Mouse (Mus musculus): ENCODE results near the gene Tcf7l2. TPM values are rescaled to one million over a fixed set of nuclear protein-coding genes. Genes with fewer than 3 reads are reported as not detected.

The Tcf7l2 gene
- total RNA-seq, 1 experiment: 3.0 TPM

GRCm38 (mm10) chr19:55877404-55877915 is 135.8 kb downstream of the Tcf7l2 start:
- Histone ChIP-seq H3K27ac (ENCODE audit: insufficient read depth, low read depth, low read length, poor library complexity, severe bottlenecking) (no peak overlapping the region), H3K36me3 (ENCODE audit: control insufficient read depth, insufficient read depth, low read length, poor library complexity, severe bottlenecking) (no peaks in the 10 kb centered on the region), H3K4me1 (ENCODE audit: control insufficient read depth in 2 of 2, insufficient read depth in 2 of 2, low read length in 2 of 2, poor library complexity in 1 of 2) (no peaks in the 10 kb centered on the region), H3K9ac (ENCODE audit: insufficient read depth, low read depth, low read length, poor library complexity, severe bottlenecking) (no peak overlapping the region), H3K9me3 (ENCODE audit: control insufficient read depth, insufficient read depth, low read depth, low read length) (no peaks in the 10 kb centered on the region), H3K4me3 (ENCODE audit: insufficient read depth in 1 of 2, low read depth in 1 of 2, low read length in 2 of 2, poor library complexity in 1 of 2, severe bottlenecking in 1 of 2) (no peak overlapping the region)
- TF ChIP-seq CHD2 (IDR thresholded peaks at IDR 0.05; ENCODE audit: low read depth, low read length) (no peak), ZNF384 (IDR thresholded peaks at IDR 0.05; ENCODE audit: low read depth, low read length) (no peak), MAFK (IDR thresholded peaks at IDR 0.05; ENCODE audit: insufficient read depth, low read depth, low read length) (no peak), HCFC1 (IDR thresholded peaks at IDR 0.05; ENCODE audit: borderline replicate concordance, insufficient read depth, low read length) (no peak), ZC3H11A (IDR thresholded peaks at IDR 0.05; ENCODE audit: borderline replicate concordance, low read depth, low read length) (no peak)
- DNase-seq (ENCODE audit: low read depth, low spot score): peak; percentile 39
- in situ Hi-C loops (cut with MboI; ENCODE audit: low sequenced_read_pairs in 2 of 2, unreplicated experiment in 2 of 2): no loop called here

- Histone ChIP-seq H3K4me3 (ENCODE audit: insufficient read depth in 1 of 2, low read depth in 1 of 2, low read length in 2 of 2, poor library complexity in 1 of 2, severe bottlenecking in 1 of 2) (no peak overlapping the region), H3K27ac (ENCODE audit: insufficient read depth, low read depth, low read length, poor library complexity, severe bottlenecking) (no peak overlapping the region), H3K4me1 (ENCODE audit: control insufficient read depth in 2 of 2, insufficient read depth in 2 of 2, low read length in 2 of 2, poor library complexity in 1 of 2) (no peaks in the 10 kb centered on the region), H3K9me3 (ENCODE audit: control insufficient read depth, insufficient read depth, low read depth, low read length) (no peaks in the 10 kb centered on the region), H3K36me3 (ENCODE audit: control insufficient read depth, insufficient read depth, low read length, poor library complexity, severe bottlenecking) (no peaks in the 10 kb centered on the region), H3K9ac (ENCODE audit: insufficient read depth, low read depth, low read length, poor library complexity, severe bottlenecking) (no peak overlapping the region)
- no peak for TF ChIP-seq ZC3H11A (IDR thresholded peaks at IDR 0.05; ENCODE audit: borderline replicate concordance, low read depth, low read length)
- TF ChIP-seq MAFK (IDR thresholded peaks at IDR 0.05; ENCODE audit: insufficient read depth, low read depth, low read length): no peak
- no peak for TF ChIP-seq ZNF384 (IDR thresholded peaks at IDR 0.05; ENCODE audit: low read depth, low read length)
- TF ChIP-seq CHD2 (IDR thresholded peaks at IDR 0.05; ENCODE audit: low read depth, low read length): no peak
- DNase-seq (ENCODE audit: low read depth, low spot score): no peak
- in situ Hi-C loops (cut with MboI; ENCODE audit: low sequenced_read_pairs in 2 of 2, unreplicated experiment in 2 of 2): no loop called here
Observed at GRCm38 (mm10) chr19:55880664-55881359, 139.2 kb downstream of the Tcf7l2 start.

- H3K27ac ChIP-seq (ENCODE audit: insufficient read depth, low read depth, low read length, poor library complexity, severe bottlenecking): no peak overlapping the region
- H3K4me1 ChIP-seq (ENCODE audit: control insufficient read depth in 2 of 2, insufficient read depth in 2 of 2, low read length in 2 of 2, poor library complexity in 1 of 2): no peaks in the 10 kb centered on the region
- no peak for DNase-seq (ENCODE audit: low read depth, low spot score)
- in situ Hi-C loops (cut with MboI; ENCODE audit: low sequenced_read_pairs in 2 of 2, unreplicated experiment in 2 of 2): no loop called here
- TF ChIP-seq ZC3H11A (IDR thresholded peaks at IDR 0.05; ENCODE audit: borderline replicate concordance, low read depth, low read length): no peak
- no peak for TF ChIP-seq CHD2 (IDR thresholded peaks at IDR 0.05; ENCODE audit: low read depth, low read length)
- no peak for TF ChIP-seq HCFC1 (IDR thresholded peaks at IDR 0.05; ENCODE audit: borderline replicate concordance, insufficient read depth, low read length)
- H3K9me3 ChIP-seq (ENCODE audit: control insufficient read depth, insufficient read depth, low read depth, low read length): no peaks in the 10 kb centered on the region
- H3K9ac ChIP-seq (ENCODE audit: insufficient read depth, low read depth, low read length, poor library complexity, severe bottlenecking): no peak overlapping the region
- H3K4me3 ChIP-seq (ENCODE audit: insufficient read depth in 1 of 2, low read depth in 1 of 2, low read length in 2 of 2, poor library complexity in 1 of 2, severe bottlenecking in 1 of 2): no peak overlapping the region
- no peaks in the 10 kb centered on the region for H3K36me3 ChIP-seq (ENCODE audit: control insufficient read depth, insufficient read depth, low read length, poor library complexity, severe bottlenecking)
Observed at GRCm38 (mm10) chr19:55886536-55886935, 144.9 kb downstream of the Tcf7l2 start.

- Histone ChIP-seq H3K9ac (ENCODE audit: insufficient read depth, low read depth, low read length, poor library complexity, severe bottlenecking) (no peak overlapping the region), H3K27ac (ENCODE audit: insufficient read depth, low read depth, low read length, poor library complexity, severe bottlenecking) (no peak overlapping the region), H3K9me3 (ENCODE audit: control insufficient read depth, insufficient read depth, low read depth, low read length) (no peaks in the 10 kb centered on the region), H3K4me1 (ENCODE audit: control insufficient read depth in 2 of 2, insufficient read depth in 2 of 2, low read length in 2 of 2, poor library complexity in 1 of 2) (peaks cover 0 to 1% of the 10 kb centered on the region in 2 experiments; a peak in 1 of 4 replicates), H3K4me3 (ENCODE audit: insufficient read depth in 1 of 2, low read depth in 1 of 2, low read length in 2 of 2, poor library complexity in 1 of 2, severe bottlenecking in 1 of 2) (no peak overlapping the region), H3K36me3 (ENCODE audit: control insufficient read depth, insufficient read depth, low read length, poor library complexity, severe bottlenecking) (no peaks in the 10 kb centered on the region)
- TF ChIP-seq ZC3H11A (IDR thresholded peaks at IDR 0.05; ENCODE audit: borderline replicate concordance, low read depth, low read length) (no peak), ZNF384 (IDR thresholded peaks at IDR 0.05; ENCODE audit: low read depth, low read length) (no peak), CHD2 (IDR thresholded peaks at IDR 0.05; ENCODE audit: low read depth, low read length) (no peak), HCFC1 (IDR thresholded peaks at IDR 0.05; ENCODE audit: borderline replicate concordance, insufficient read depth, low read length) (no peak), MAFK (IDR thresholded peaks at IDR 0.05; ENCODE audit: insufficient read depth, low read depth, low read length) (no peak)
- in situ Hi-C loops (cut with MboI; ENCODE audit: low sequenced_read_pairs in 2 of 2, unreplicated experiment in 2 of 2): no loop called here
- no peak for DNase-seq (ENCODE audit: low read depth, low spot score)
Observed at GRCm38 (mm10) chr19:55891692-55892183, 150.1 kb downstream of the Tcf7l2 start.

Data from ES-E14 (cell line).